Mouse (Mus musculus) cerebellum, adult 18-20 months (tissue): ENCODE data around the gene Gdpd5.

ENCODE experiments used
- DNase-seq, 2 experiments: peaks; one replicate each; pipeline ENCODE4 v3.0.0; 2021

Gdpd5 gene

GRCm38 (mm10) chr7:99381214-99382087 lies at the start of gene Gdpd5:
TSS of gene Gdpd5 (plus strand) at chr7:99381414.
- DNase-seq = peak; percentile 99 to 100

GRCm38 (mm10) chr7:99332774-99333480 lies 48.3 kb upstream of the Gdpd5 start:
- peak; percentile 63 to 74 for DNase-seq

- DNase-seq = no peak
Measured at GRCm38 (mm10) chr7:99340736-99341135, 40.5 kb upstream of the Gdpd5 start.

GRCm38 (mm10) chr7:99343577-99343976 lies 37.6 kb upstream of the Gdpd5 start:
- DNase-seq = no peak

- no peak for DNase-seq
Measured at GRCm38 (mm10) chr7:99347268-99347667, 33.9 kb upstream of the Gdpd5 start.

GRCm38 (mm10) chr7:99348883-99349282 lies 32.3 kb upstream of the Gdpd5 start:
- DNase-seq = no peak

GRCm38 (mm10) chr7:99349782-99350720 lies 31.2 kb upstream of the Gdpd5 start:
- DNase-seq = no peak

GRCm38 (mm10) chr7:99351104-99351801 lies 30.0 kb upstream of the Gdpd5 start:
- DNase-seq = peak; percentile 66 to 70

- no peak for DNase-seq
Measured at GRCm38 (mm10) chr7:99351802-99352517, 29.3 kb upstream of the Gdpd5 start.

GRCm38 (mm10) chr7:99352526-99353400 lies 28.5 kb upstream of the Gdpd5 start, which contains the start of gene Serpinh1:
TSS of gene Serpinh1 (minus strand) at chr7:99353239.
- peak; percentile 17 to 25 for DNase-seq

GRCm38 (mm10) chr7:99355731-99356131 lies 25.5 kb upstream of the Gdpd5 start:
- DNase-seq = peak in 1 of 2 experiments; percentile 30

- DNase-seq = no peak
Measured at GRCm38 (mm10) chr7:99356244-99356930, 24.8 kb upstream of the Gdpd5 start.

- DNase-seq = no peak
Measured at GRCm38 (mm10) chr7:99357201-99357600, 24.0 kb upstream of the Gdpd5 start.

GRCm38 (mm10) chr7:99358371-99358770 lies 22.8 kb upstream of the Gdpd5 start:
- no peak for DNase-seq

GRCm38 (mm10) chr7:99360021-99360802 lies 21.0 kb upstream of the Gdpd5 start:
- no peak for DNase-seq

GRCm38 (mm10) chr7:99360803-99361414 lies 20.3 kb upstream of the Gdpd5 start:
- no peak for DNase-seq

GRCm38 (mm10) chr7:99362137-99362536 lies 19.1 kb upstream of the Gdpd5 start:
- DNase-seq = no peak

- DNase-seq = peak; percentile 66 to 72
Measured at GRCm38 (mm10) chr7:99365069-99365468, 16.1 kb upstream of the Gdpd5 start.
